Mouse (Mus musculus) large intestine, adult 2 months (tissue): ENCODE measurements around the gene Pacsin1. TPM values are rescaled to one million over a fixed set of nuclear protein-coding genes. Genes with fewer than 3 reads are reported as not detected.

ENCODE experiments used
- polyA plus RNA-seq: library from polyadenylated mRNA; depleted of rRNA; stranded (reverse); fragments of >200 nt; gene quantifications from 2 replicates; pipeline ENCODE4 v1.2.3, GENCODE M21; 2012; rRNA removed

Gene Pacsin1
- polyA plus RNA-seq, 1 experiment = 1.1 TPM

Other genes starting within 250 kb of the Pacsin1 start
- 0.84 and 1.1 TPM in 2 replicates for gene Grm4, start 134.1 kb upstream of the Pacsin1 start, polyA plus RNA-seq
- 165 and 173 TPM in 2 replicates for gene Hmga1, start 99.0 kb upstream of the Pacsin1 start, polyA plus RNA-seq
- gene AI413582, start 89.8 kb upstream of the Pacsin1 start, polyA plus RNA-seq = 28.5 and 33.5 TPM in 2 replicates
- 52.5 and 55.9 TPM in 2 replicates for gene Nudt3, start 32.0 kb upstream of the Pacsin1 start, polyA plus RNA-seq
- not detected in 2 replicates for gene RPS10-NUDT3, start 20.3 kb upstream of the Pacsin1 start, polyA plus RNA-seq
- 1,233 and 1,275 TPM in 2 replicates for gene Rps10, start 18.8 kb upstream of the Pacsin1 start, polyA plus RNA-seq
- 57.1 and 68.0 TPM in 2 replicates for gene Spdef, start 73.4 kb downstream of the Pacsin1 start, polyA plus RNA-seq
- gene D17Wsu92e, start 165.1 kb downstream of the Pacsin1 start, polyA plus RNA-seq = 78.2 and 81.5 TPM in 2 replicates
- 79.3 and 93.1 TPM in 2 replicates for gene Snrpc, start 182.6 kb downstream of the Pacsin1 start, polyA plus RNA-seq
- gene Uhrf1bp1, start 200.9 kb downstream of the Pacsin1 start, polyA plus RNA-seq = 2.2 and 3.5 TPM in 2 replicates